Mouse (Mus musculus): ENCODE results near the gene Zfp710.

GRCm38 (mm10) chr7:80075946-80076583 is 51.5 kb downstream of the Zfp710 start:
- TF ChIP-seq CTCF (IDR thresholded peaks at IDR 0.05; ENCODE audit: low read depth, low read length) (no peak), POLR2A (IDR thresholded peaks at IDR 0.05; ENCODE audit: borderline replicate concordance, low read depth, low read length) (no peak)

Data from bone marrow macrophage, adult 2 months (primary cell).